Mouse (Mus musculus) hindbrain, embryonic 15.5 days (tissue): ENCODE measurements around the gene Abl1. TPM values are rescaled to one million over a fixed set of nuclear protein-coding genes. Genes with fewer than 3 reads are reported as not detected.

Experiments
- ATAC-seq: fragments of 200-750 bp; cut with Nextera tagmentation; 2 replicates; pipeline ENCODE4 v1.8.0; 2017; ENCODE audit warnings: low read depth, moderate number of reproducible peaks, moderate TSS enrichment; ENCODE audit not compliant: low FRiP score
- H3K27ac ChIP-seq: fragments of 300-500 bp; sonication (generic); replicated peaks from 2 replicates; pipeline ENCODE4 v1.5.1; 2015; ENCODE audit warnings: mild to moderate bottlenecking, inconsistent platforms
- H3K27me3 ChIP-seq: fragments of 300-500 bp; sonication (generic); 2 replicates; pipeline ENCODE4 v1.6.1; 2015; ENCODE audit warnings: control low read depth, inconsistent platforms
- H3K36me3 ChIP-seq: fragments of 300-500 bp; sonication (generic); 2 replicates; pipeline ENCODE4 v1.6.1; 2015; ENCODE audit warnings: control low read depth, inconsistent platforms
- H3K4me1 ChIP-seq: fragments of 300-500 bp; sonication (generic); replicated peaks from 2 replicates; pipeline ENCODE4 v1.6.1; 2015; ENCODE audit warnings: control low read depth, inconsistent platforms
- H3K4me2 ChIP-seq: fragments of 300-500 bp; sonication (generic); 2 replicates; pipeline ENCODE4 v1.6.1; 2015; ENCODE audit warnings: moderate library complexity, mild to moderate bottlenecking, inconsistent platforms
- H3K4me3 ChIP-seq: fragments of 300-500 bp; sonication (generic); 2 replicates; pipeline ENCODE4 v1.5.1; 2015; ENCODE audit warnings: mild to moderate bottlenecking, inconsistent platforms
- H3K9ac ChIP-seq: fragments of 300-500 bp; sonication (generic); 2 replicates; pipeline ENCODE4 v1.6.1; 2015; ENCODE audit warnings: inconsistent platforms
- H3K9me3 ChIP-seq: fragments of 300-500 bp; sonication (generic); 2 replicates; pipeline ENCODE4 v1.6.1; 2016; ENCODE audit warnings: control low read depth, inconsistent platforms
- WGBS: fragments of 180-500 bp; shearing (Covaris S2); methylation state at CpG from one replicate; pipeline ENCODE4 v1.1.7; 2015; 5-methylcytosine and 5-hydroxymethylcytosine counted together
- polyA plus RNA-seq: library from polyadenylated mRNA; unstranded; fragments of >200 nt; fragmentation: Nextera tagmentation; extraction: Ambion mirVana; gene quantifications from 2 replicates; pipeline ENCODE4 v1.2.1, GENCODE M21; 2015

The Abl1 gene
- polyA plus RNA-seq, 1 experiment from 2014 or later, result 18.1 TPM

- Histone ChIP-seq H3K4me2 (no peak overlapping the region), H3K4me3 (no peak overlapping the region)
- WGBS, result 98% methylated on average over 7 of the region's 7 CpGs
Measured at GRCm38 (mm10) chr2:31724730-31725490, 36.7 kb downstream of the Abl1 start.

GRCm38 (mm10) chr2:31727576-31728277, 39.6 kb downstream of the Abl1 start:
- Histone ChIP-seq H3K4me1 (peaks cover 6% of the 10 kb centered on the region; the same call in 1 of the 2 replicates), H3K4me2 (no peak overlapping the region), H3K4me3 (no peak overlapping the region), H3K27ac (no peak overlapping the region), H3K27me3 (no peaks in the 10 kb centered on the region), H3K9ac (no peak overlapping the region), H3K9me3 (no peaks in the 10 kb centered on the region), H3K36me3 (no peaks in the 10 kb centered on the region)
- 88% methylated on average over 9 of the region's 9 CpGs for WGBS
- ATAC-seq, result no peak

More at GRCm38 (mm10) chr2:31724730-31725490, 36.7 kb downstream of the Abl1 start:
- Histone ChIP-seq H3K36me3 (no peaks in the 10 kb centered on the region), H3K4me1 (peaks cover 6% of the 10 kb centered on the region; the same call in 1 of the 2 replicates), H3K27ac (no peak overlapping the region), H3K9ac (no peak overlapping the region), H3K27me3 (no peaks in the 10 kb centered on the region), H3K9me3 (no peaks in the 10 kb centered on the region)
- no peak for ATAC-seq

GRCm38 (mm10) chr2:31730640-31731039, 42.5 kb downstream of the Abl1 start:
- H3K9ac ChIP-seq, result no peak overlapping the region
- no peak overlapping the region for H3K4me2 ChIP-seq
- no peak for ATAC-seq
- WGBS, result 96% methylated on average over 5 of the region's 5 CpGs
- no peak overlapping the region for H3K27ac ChIP-seq
- H3K4me3 ChIP-seq, result no peak overlapping the region
- no peaks in the 10 kb centered on the region for H3K27me3 ChIP-seq
- H3K9me3 ChIP-seq, result no peaks in the 10 kb centered on the region
- H3K36me3 ChIP-seq, result no peaks in the 10 kb centered on the region
- peaks cover 6% of the 10 kb centered on the region; the same call in 1 of the 2 replicates for H3K4me1 ChIP-seq

GRCm38 (mm10) chr2:31732497-31732896, 44.3 kb downstream of the Abl1 start:
- 87% methylated on average over 3 of the region's 3 CpGs for WGBS
- ATAC-seq, result no peak

GRCm38 (mm10) chr2:31733558-31733957, 45.4 kb downstream of the Abl1 start:
- no peak overlapping the region for H3K4me2 ChIP-seq
- H3K4me1 ChIP-seq, result no peaks in the 10 kb centered on the region
- H3K27me3 ChIP-seq, result no peaks in the 10 kb centered on the region
- H3K9ac ChIP-seq, result no peak overlapping the region
- H3K36me3 ChIP-seq, result no peaks in the 10 kb centered on the region
- H3K4me3 ChIP-seq, result no peak overlapping the region
- no peaks in the 10 kb centered on the region for H3K9me3 ChIP-seq
- no peak for ATAC-seq
- 78% methylated on average over 5 of the region's 5 CpGs for WGBS
- H3K27ac ChIP-seq, result no peak overlapping the region

More at GRCm38 (mm10) chr2:31732497-31732896, 44.3 kb downstream of the Abl1 start:
- Histone ChIP-seq H3K4me3 (no peak overlapping the region), H3K27ac (no peak overlapping the region), H3K4me1 (no peaks in the 10 kb centered on the region), H3K9me3 (no peaks in the 10 kb centered on the region), H3K9ac (no peak overlapping the region), H3K27me3 (no peaks in the 10 kb centered on the region), H3K4me2 (no peak overlapping the region), H3K36me3 (no peaks in the 10 kb centered on the region)

- 87% methylated on average over 3 of the region's 3 CpGs for WGBS
- Histone ChIP-seq H3K4me2 (no peak overlapping the region), H3K4me3 (no peak overlapping the region), H3K9ac (no peak overlapping the region), H3K27me3 (no peaks in the 10 kb centered on the region), H3K27ac (no peak overlapping the region), H3K36me3 (no peaks in the 10 kb centered on the region), H3K4me1 (peaks cover 5% of the 10 kb centered on the region; the same call in 1 of the 2 replicates), H3K9me3 (no peaks in the 10 kb centered on the region)
- no peak for ATAC-seq
Measured at GRCm38 (mm10) chr2:31739041-31739440, 50.9 kb downstream of the Abl1 start.

- no peak overlapping the region for H3K9ac ChIP-seq
- ATAC-seq, result no peak
- no peak overlapping the region for H3K4me2 ChIP-seq
- no peaks in the 10 kb centered on the region for H3K9me3 ChIP-seq
- WGBS, result 34% methylated on average over 1 of the region's 1 CpGs
- peaks cover 5% of the 10 kb centered on the region; the same call in 1 of the 2 replicates for H3K4me1 ChIP-seq
- H3K4me3 ChIP-seq, result no peak overlapping the region
- no peak overlapping the region for H3K27ac ChIP-seq
- H3K27me3 ChIP-seq, result no peaks in the 10 kb centered on the region
- H3K36me3 ChIP-seq, result no peaks in the 10 kb centered on the region
Measured at GRCm38 (mm10) chr2:31741728-31742127, 53.6 kb downstream of the Abl1 start.

GRCm38 (mm10) chr2:31742134-31742533, 54.0 kb downstream of the Abl1 start:
- WGBS, result 38% methylated on average over 7 of the region's 7 CpGs
- H3K4me2 ChIP-seq, result no peak overlapping the region
- H3K9ac ChIP-seq, result no peak overlapping the region
- no peak overlapping the region for H3K4me3 ChIP-seq
- no peaks in the 10 kb centered on the region for H3K36me3 ChIP-seq
- no peaks in the 10 kb centered on the region for H3K27me3 ChIP-seq
- H3K27ac ChIP-seq, result no peak overlapping the region
- peaks cover 5% of the 10 kb centered on the region; the same call in 1 of the 2 replicates for H3K4me1 ChIP-seq
- ATAC-seq, result no peak
- no peaks in the 10 kb centered on the region for H3K9me3 ChIP-seq

GRCm38 (mm10) chr2:31745741-31746243, 57.6 kb downstream of the Abl1 start:
- no peak for ATAC-seq
- no peak overlapping the region for H3K4me3 ChIP-seq
- no peaks in the 10 kb centered on the region for H3K9me3 ChIP-seq
- peaks cover 13% of the 10 kb centered on the region for H3K4me1 ChIP-seq
- no peaks in the 10 kb centered on the region for H3K36me3 ChIP-seq
- H3K9ac ChIP-seq, result no peak overlapping the region
- no peaks in the 10 kb centered on the region for H3K27me3 ChIP-seq
- H3K27ac ChIP-seq, result no peak overlapping the region
- no peak overlapping the region for H3K4me2 ChIP-seq

- peaks cover 11% of the 10 kb centered on the region for H3K4me1 ChIP-seq
- ATAC-seq, result no peak
- no peak overlapping the region for H3K27ac ChIP-seq
- no peaks in the 10 kb centered on the region for H3K36me3 ChIP-seq
- H3K27me3 ChIP-seq, result no peaks in the 10 kb centered on the region
- no peak overlapping the region for H3K9ac ChIP-seq
- H3K4me3 ChIP-seq, result no peak overlapping the region
- no peaks in the 10 kb centered on the region for H3K9me3 ChIP-seq
- 61% methylated on average over 4 of the region's 4 CpGs for WGBS
- no peak overlapping the region for H3K4me2 ChIP-seq
Measured at GRCm38 (mm10) chr2:31746835-31747234, 58.7 kb downstream of the Abl1 start.

GRCm38 (mm10) chr2:31749046-31749709, 61.0 kb downstream of the Abl1 start:
- H3K36me3 ChIP-seq, result no peaks in the 10 kb centered on the region
- no peaks in the 10 kb centered on the region for H3K27me3 ChIP-seq
- peak overlapping the region; percentile 20; the same call in 1 of the 2 replicates for H3K4me2 ChIP-seq
- H3K9me3 ChIP-seq, result 0 out of 2 replicates have a peak, but pooled peaks cover 3% of the 10 kb centered on the region
- H3K27ac ChIP-seq, result 0 out of 2 replicates have a peak overlapping the region, but pooled peaks have one; percentile 23
- no peak for ATAC-seq
- WGBS, result 27% methylated on average over 10 of the region's 10 CpGs
- H3K4me1 ChIP-seq, result peaks cover 8% of the 10 kb centered on the region
- H3K4me3 ChIP-seq, result no peak overlapping the region
- H3K9ac ChIP-seq, result no peak overlapping the region

GRCm38 (mm10) chr2:31750133-31750532, 62.0 kb downstream of the Abl1 start:
- Histone ChIP-seq H3K9me3 (0 out of 2 replicates have a peak, but pooled peaks cover 3% of the 10 kb centered on the region), H3K27ac (no peak overlapping the region), H3K9ac (no peak overlapping the region), H3K4me2 (no peak overlapping the region), H3K27me3 (no peaks in the 10 kb centered on the region), H3K4me3 (no peak overlapping the region), H3K36me3 (no peaks in the 10 kb centered on the region), H3K4me1 (peaks cover 8% of the 10 kb centered on the region)
- ATAC-seq, result no peak
- WGBS, result 92% methylated on average over 5 of the region's 5 CpGs
